In the genomic region with DNA sequence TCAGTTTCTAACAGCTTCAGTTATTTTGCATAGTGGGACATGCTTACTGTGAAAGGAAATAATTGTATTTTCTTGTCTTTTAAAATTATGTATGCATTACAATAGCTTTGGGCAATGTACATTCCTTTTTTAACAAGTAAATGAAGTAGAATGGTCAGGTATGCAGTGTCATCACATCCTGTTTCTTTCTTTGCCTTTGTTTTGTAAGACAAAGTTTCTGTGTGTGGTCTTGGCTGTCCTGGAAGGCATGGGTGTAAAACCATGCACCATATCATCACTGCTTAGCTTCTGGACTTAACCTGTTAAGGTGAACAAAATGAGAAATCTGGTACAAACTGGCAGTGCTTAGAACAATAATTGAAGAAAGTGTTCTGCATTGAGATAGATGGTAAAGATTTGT, we compare ENCODE assay signal across 23 mouse cellular contexts.
"Had no signal": no experiment of that assay in that cellular context is flagged by ENCODE, and none has a peak within 500 bp of the region (broad histone marks: within the 10 kb centered on the region; RNA-seq: fewer than 3 reads in every experiment).

No protein-coding gene starts in this region.

- DNase-seq: gastrocnemius, adult 2 months; gastrocnemius, postnatal 10 days; gastrocnemius, postnatal 25 days; heart, adult 18-20 months; heart, postnatal 10 days; heart, postnatal 4 days; kidney, adult 18-20 months; kidney, adult 8-10 months; kidney, postnatal 10 days; kidney, postnatal 25 days; kidney, postnatal 4 days; layer of hippocampus, postnatal 36 days; liver; liver, embryonic 13.5 days had no signal

- H3K9ac ChIP-seq: heart, embryonic 12.5 days; hindbrain, embryonic 12.5 days; hindbrain, embryonic 14.5 days; intestine, embryonic 15.5 days; limb, embryonic 12.5 days; liver, embryonic 13.5 days had no signal

- H3K27me3 ChIP-seq: heart, embryonic 12.5 days; hindbrain, embryonic 12.5 days; intestine, embryonic 15.5 days; limb, embryonic 12.5 days; liver, embryonic 13.5 days had no signal

- H3K27ac ChIP-seq: gastrocnemius, adult 2 months; heart, embryonic 10.5 days; hindbrain, embryonic 10.5 days; hindbrain, embryonic 12.5 days; hindbrain, embryonic 14.5 days; intestine, embryonic 15.5 days; layer of hippocampus, adult 2 months; limb, embryonic 10.5 days; limb, embryonic 12.5 days; liver, embryonic 13.5 days had no signal

- H3K4me1 ChIP-seq: intestine, embryonic 15.5 days; limb, embryonic 10.5 days had no signal

- H3K4me3 ChIP-seq: gastrocnemius, adult 2 months; heart, embryonic 10.5 days; heart, embryonic 12.5 days; hindbrain, embryonic 10.5 days; hindbrain, embryonic 12.5 days; intestine, embryonic 15.5 days; layer of hippocampus, adult 2 months; limb, embryonic 10.5 days; limb, embryonic 12.5 days; liver, embryonic 13.5 days had no signal

- H3K9me3 ChIP-seq: heart, embryonic 10.5 days; heart, embryonic 12.5 days; hindbrain, embryonic 10.5 days; hindbrain, embryonic 12.5 days; intestine, embryonic 15.5 days; limb, embryonic 10.5 days; limb, embryonic 12.5 days; liver, embryonic 13.5 days had no signal
